Mouse (Mus musculus): ENCODE measurements around the gene Tceal7.
A peak's percentile ranks its signal among the peaks of the same experiment; 100 is the strongest.
"Not testable (repeated sequence)": the region's sequence is repeated elsewhere in the genome, so short reads cannot be mapped to it uniquely, and the experiment has no call there.

Tceal7 gene

GRCm38 (mm10) chrX:136214729-136215677 is at the start of gene Tceal7, which contains the start of gene Bex1:
Gene Tceal7 (plus strand): TSS chrX:136214779.
Gene Bex1 (minus strand): TSS chrX:136215513.
- DNase-seq (ENCODE audit: low spot score in 2 of 2), result not testable (repeated sequence)

GRCm38 (mm10) chrX:136170625-136171024 is 44.0 kb upstream of the Tceal7 start:
- no peak for DNase-seq (ENCODE audit: low spot score in 2 of 2)

GRCm38 (mm10) chrX:136171189-136172117 is 43.1 kb upstream of the Tceal7 start:
- DNase-seq (ENCODE audit: low spot score in 2 of 2), result peak; percentile 23 to 40

- peak; percentile 43 to 76 for DNase-seq (ENCODE audit: low spot score in 2 of 2)
Measured at GRCm38 (mm10) chrX:136172118-136172551, 42.4 kb upstream of the Tceal7 start, which contains the start of gene Tceal8. Gene Tceal8 (minus strand): TSS chrX:136172342.

GRCm38 (mm10) chrX:136172786-136173185 is 41.8 kb upstream of the Tceal7 start:
- no peak for DNase-seq (ENCODE audit: low spot score in 2 of 2)

GRCm38 (mm10) chrX:136180897-136181553 is 33.6 kb upstream of the Tceal7 start:
- no peak for DNase-seq (ENCODE audit: low spot score in 2 of 2)

GRCm38 (mm10) chrX:136183107-136183506 is 31.5 kb upstream of the Tceal7 start:
- no peak for DNase-seq (ENCODE audit: low spot score in 2 of 2)

GRCm38 (mm10) chrX:136195193-136195944 is 19.2 kb upstream of the Tceal7 start:
- DNase-seq (ENCODE audit: low spot score in 2 of 2), result no peak

- peak in 1 of 2 experiments; percentile 12 for DNase-seq (ENCODE audit: low spot score in 2 of 2)
Measured at GRCm38 (mm10) chrX:136196873-136197272, 17.7 kb upstream of the Tceal7 start.

GRCm38 (mm10) chrX:136203257-136203656 is 11.3 kb upstream of the Tceal7 start:
- no peak for DNase-seq (ENCODE audit: low spot score in 2 of 2)

- peak; percentile 1 to 5 for DNase-seq (ENCODE audit: low spot score in 2 of 2)
Measured at GRCm38 (mm10) chrX:136203664-136204066, 10.9 kb upstream of the Tceal7 start, which contains the start of gene Tceal5. Gene Tceal5 (minus strand): TSS chrX:136203876.

GRCm38 (mm10) chrX:136204406-136204805 is 10.2 kb upstream of the Tceal7 start:
- no peak for DNase-seq (ENCODE audit: low spot score in 2 of 2)

GRCm38 (mm10) chrX:136213396-136213795 is 1.2 kb upstream of the Tceal7 start:
- DNase-seq (ENCODE audit: low spot score in 2 of 2), result no peak

GRCm38 (mm10) chrX:136216303-136216702 is 1.7 kb downstream of the Tceal7 start:
- no peak for DNase-seq (ENCODE audit: low spot score in 2 of 2)

GRCm38 (mm10) chrX:136223714-136224113 is 9.1 kb downstream of the Tceal7 start:
- no peak for DNase-seq (ENCODE audit: low spot score in 2 of 2)

- no peak for DNase-seq (ENCODE audit: low spot score in 2 of 2)
Measured at GRCm38 (mm10) chrX:136227768-136228167, 13.2 kb downstream of the Tceal7 start.

- peak in 1 of 2 experiments; percentile 7 for DNase-seq (ENCODE audit: low spot score in 2 of 2)
Measured at GRCm38 (mm10) chrX:136238118-136238517, 23.5 kb downstream of the Tceal7 start.

- DNase-seq (ENCODE audit: low spot score in 2 of 2), result no peak
Measured at GRCm38 (mm10) chrX:136243181-136243580, 28.6 kb downstream of the Tceal7 start.

GRCm38 (mm10) chrX:136244574-136245229 is 30.1 kb downstream of the Tceal7 start, which contains the start of gene Tceal9:
Gene Tceal9 (plus strand): TSS chrX:136245079.
- peak; percentile 50 to 71 for DNase-seq (ENCODE audit: low spot score in 2 of 2)
